Mouse (Mus musculus) inflammation-experienced regulatory T-cells, adult 16 weeks (primary cell): ENCODE results near the gene Gm49359. TPM values are rescaled to one million over a fixed set of nuclear protein-coding genes. Genes with fewer than 3 reads are reported as not detected.

ENCODE experiments used
- polyA plus RNA-seq: library from polyadenylated mRNA; unstranded; fragments of 100-300 nt; shearing (Covaris generic); gene quantifications from one replicate; pipeline ENCODE4 v1.2.1, GENCODE M21; 2017

Gm49359 gene
- polyA plus RNA-seq = 17.9 TPM

DNA sequence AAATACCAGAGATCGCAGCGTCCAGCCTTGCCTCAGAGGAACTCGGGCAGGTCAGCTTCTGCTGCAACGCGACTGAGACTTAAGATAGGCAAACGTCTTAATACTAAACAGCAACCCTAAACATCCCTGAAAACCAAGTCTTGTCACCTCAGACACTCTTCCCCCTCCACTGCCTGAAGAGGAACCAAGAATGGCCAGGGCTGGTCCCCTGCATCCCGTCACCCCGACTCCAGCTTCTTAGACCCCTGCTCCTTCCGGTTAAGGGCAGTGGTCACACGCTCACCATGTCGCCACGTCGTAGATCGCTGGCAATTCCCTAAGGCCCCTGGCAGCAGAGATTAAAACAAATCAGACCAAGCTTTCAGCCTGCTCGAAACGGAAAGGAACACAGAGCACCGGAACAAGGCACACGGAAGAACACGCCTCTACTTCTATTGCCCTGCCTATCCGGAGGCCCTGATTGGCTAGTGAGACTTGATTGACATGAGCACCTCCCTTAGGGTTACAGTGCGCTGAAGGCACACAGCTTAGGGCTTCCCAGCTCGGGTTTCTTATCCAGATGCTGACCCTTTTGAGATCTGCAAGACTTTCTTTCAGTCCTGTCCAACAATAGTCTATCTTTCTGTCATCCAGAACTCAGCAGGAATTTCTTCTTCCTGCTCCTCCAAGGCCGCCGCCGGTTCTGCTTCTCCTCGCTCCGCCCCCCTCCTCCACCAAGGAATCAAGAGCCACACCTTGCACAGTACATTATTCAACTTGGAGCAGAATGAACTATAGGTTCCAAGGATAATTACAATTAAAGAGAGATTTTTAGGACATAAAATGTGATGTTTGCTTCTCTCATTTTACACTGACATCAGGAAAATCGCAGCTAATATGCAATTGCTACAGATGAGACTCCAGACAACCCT, at the start of gene Gm49359:
Gene Gm49359 (minus strand): TSS at position 409 of the 911 bp plus-strand sequence.

Other genes starting within 250 kb of the Gm49359 start
- gene Gm3604, start 83.7 kb downstream of the Gm49359 start, polyA plus RNA-seq = 5.9 TPM
- gene Zfp935, start 91.7 kb upstream of the Gm49359 start, polyA plus RNA-seq = not detected
- 10.9 TPM for gene Zfp934, start 104.4 kb upstream of the Gm49359 start, polyA plus RNA-seq
- 3.1 TPM for gene 6720489N17Rik, start 157.3 kb upstream of the Gm49359 start, polyA plus RNA-seq